Mouse (Mus musculus): ENCODE results near the gene Gm20388. TPM values are rescaled to one million over a fixed set of nuclear protein-coding genes. Genes with fewer than 3 reads are reported as not detected.

The Gm20388 gene
- total RNA-seq, 1 experiment from 2014 or later = 18.4 TPM

GRCm38 (mm10) chr8:120498349-120498831, 587.7 kb downstream of the Gm20388 start:
- peak in 1 of 2 experiments; percentile 18; a peak in 1 of 4 replicates for ATAC-seq (replicated peaks in 1 of 2; ENCODE audit: insufficient read depth in 1 of 2, low FRiP score in 2 of 2, low TSS enrichment in 1 of 2, low read depth in 1 of 2, poor library complexity in 2 of 2, severe bottlenecking in 2 of 2)

- ATAC-seq (replicated peaks in 1 of 2; ENCODE audit: insufficient read depth in 1 of 2, low FRiP score in 2 of 2, low TSS enrichment in 1 of 2, low read depth in 1 of 2, poor library complexity in 2 of 2, severe bottlenecking in 2 of 2) = no peak
These were observed 588.4 kb downstream of the Gm20388 start for GRCm38 (mm10) chr8:120498926-120499605.

GRCm38 (mm10) chr8:120500701-120501261, 590.1 kb downstream of the Gm20388 start:
- no peak for ATAC-seq (replicated peaks in 1 of 2; ENCODE audit: insufficient read depth in 1 of 2, low FRiP score in 2 of 2, low TSS enrichment in 1 of 2, low read depth in 1 of 2, poor library complexity in 2 of 2, severe bottlenecking in 2 of 2)

GRCm38 (mm10) chr8:120501426-120501825, 590.8 kb downstream of the Gm20388 start:
- ATAC-seq (replicated peaks in 1 of 2; ENCODE audit: insufficient read depth in 1 of 2, low FRiP score in 2 of 2, low TSS enrichment in 1 of 2, low read depth in 1 of 2, poor library complexity in 2 of 2, severe bottlenecking in 2 of 2) = no peak

GRCm38 (mm10) chr8:120502428-120502827, 591.8 kb downstream of the Gm20388 start:
- ATAC-seq (replicated peaks in 1 of 2; ENCODE audit: insufficient read depth in 1 of 2, low FRiP score in 2 of 2, low TSS enrichment in 1 of 2, low read depth in 1 of 2, poor library complexity in 2 of 2, severe bottlenecking in 2 of 2) = 0 out of 4 replicates have a peak, but pooled peaks have one; percentile 12 to 24

- no peak for ATAC-seq (replicated peaks in 1 of 2; ENCODE audit: insufficient read depth in 1 of 2, low FRiP score in 2 of 2, low TSS enrichment in 1 of 2, low read depth in 1 of 2, poor library complexity in 2 of 2, severe bottlenecking in 2 of 2)
These were observed 593.8 kb downstream of the Gm20388 start for GRCm38 (mm10) chr8:120504251-120505081.

GRCm38 (mm10) chr8:120505082-120505511, 594.5 kb downstream of the Gm20388 start:
- ATAC-seq (replicated peaks in 1 of 2; ENCODE audit: insufficient read depth in 1 of 2, low FRiP score in 2 of 2, low TSS enrichment in 1 of 2, low read depth in 1 of 2, poor library complexity in 2 of 2, severe bottlenecking in 2 of 2) = no peak

- ATAC-seq (replicated peaks in 1 of 2; ENCODE audit: insufficient read depth in 1 of 2, low FRiP score in 2 of 2, low TSS enrichment in 1 of 2, low read depth in 1 of 2, poor library complexity in 2 of 2, severe bottlenecking in 2 of 2) = 0 out of 4 replicates have a peak, but pooled peaks have one; percentile 23
These were observed 595.1 kb downstream of the Gm20388 start for GRCm38 (mm10) chr8:120505619-120506310.

GRCm38 (mm10) chr8:120506562-120506961, 595.9 kb downstream of the Gm20388 start:
- ATAC-seq (replicated peaks in 1 of 2; ENCODE audit: insufficient read depth in 1 of 2, low FRiP score in 2 of 2, low TSS enrichment in 1 of 2, low read depth in 1 of 2, poor library complexity in 2 of 2, severe bottlenecking in 2 of 2) = no peak

GRCm38 (mm10) chr8:120507290-120507689, 596.6 kb downstream of the Gm20388 start:
- no peak for ATAC-seq (replicated peaks in 1 of 2; ENCODE audit: insufficient read depth in 1 of 2, low FRiP score in 2 of 2, low TSS enrichment in 1 of 2, low read depth in 1 of 2, poor library complexity in 2 of 2, severe bottlenecking in 2 of 2)

GRCm38 (mm10) chr8:120509136-120510034, 598.7 kb downstream of the Gm20388 start:
- 0 out of 4 replicates have a peak, but pooled peaks of 1 of the 2 experiments have one; percentile 5 for ATAC-seq (replicated peaks in 1 of 2; ENCODE audit: insufficient read depth in 1 of 2, low FRiP score in 2 of 2, low TSS enrichment in 1 of 2, low read depth in 1 of 2, poor library complexity in 2 of 2, severe bottlenecking in 2 of 2)

- peak; percentile 24 to 33; a peak in 3 of 4 replicates for ATAC-seq (replicated peaks in 1 of 2; ENCODE audit: insufficient read depth in 1 of 2, low FRiP score in 2 of 2, low TSS enrichment in 1 of 2, low read depth in 1 of 2, poor library complexity in 2 of 2, severe bottlenecking in 2 of 2)
These were observed 599.4 kb downstream of the Gm20388 start for GRCm38 (mm10) chr8:120510035-120510416.

- 0 out of 4 replicates have a peak, but pooled peaks have one; percentile 6 to 34 for ATAC-seq (replicated peaks in 1 of 2; ENCODE audit: insufficient read depth in 1 of 2, low FRiP score in 2 of 2, low TSS enrichment in 1 of 2, low read depth in 1 of 2, poor library complexity in 2 of 2, severe bottlenecking in 2 of 2)
These were observed 600.3 kb downstream of the Gm20388 start for GRCm38 (mm10) chr8:120510863-120511457.

- ATAC-seq (replicated peaks in 1 of 2; ENCODE audit: insufficient read depth in 1 of 2, low FRiP score in 2 of 2, low TSS enrichment in 1 of 2, low read depth in 1 of 2, poor library complexity in 2 of 2, severe bottlenecking in 2 of 2) = no peak
These were observed 601.1 kb downstream of the Gm20388 start for GRCm38 (mm10) chr8:120511737-120512136.

- ATAC-seq (replicated peaks in 1 of 2; ENCODE audit: insufficient read depth in 1 of 2, low FRiP score in 2 of 2, low TSS enrichment in 1 of 2, low read depth in 1 of 2, poor library complexity in 2 of 2, severe bottlenecking in 2 of 2) = no peak
These were observed 601.7 kb downstream of the Gm20388 start for GRCm38 (mm10) chr8:120512326-120512725.

- no peak for ATAC-seq (replicated peaks in 1 of 2; ENCODE audit: insufficient read depth in 1 of 2, low FRiP score in 2 of 2, low TSS enrichment in 1 of 2, low read depth in 1 of 2, poor library complexity in 2 of 2, severe bottlenecking in 2 of 2)
These were observed 602.5 kb downstream of the Gm20388 start for GRCm38 (mm10) chr8:120513145-120513544.
